Mouse (Mus musculus): ENCODE measurements at regions not wholly inside any gene's neighbourhood (a gene's known extent, or its start where the extent isn't known, plus 50 kb on each side); places are given as distances from the start of the nearest gene placed in this dataset.

- TF ChIP-seq CTCF (conservative IDR thresholded peaks at IDR 0.05; ENCODE audit: insufficient read depth, insufficient read length, low read depth, low read length): no peak
- no peak for TF ChIP-seq POLR2A (IDR thresholded peaks at IDR 0.05; ENCODE audit: low read depth, low read length)
Observed at GRCm38 (mm10) chr5:51882173-51882572, 308.1 kb downstream of the Dhx15 start.
